Mouse (Mus musculus) brain, embryonic 14.5 days (tissue): ENCODE results near the gene Zkscan14.

Experiments used
- CTCF ChIP-seq: fragments of 200-500 bp; IDR thresholded peaks from 2 replicates; pipeline ENCODE4 v1.5.1; 2012; ENCODE audit warnings: inconsistent platforms, mild to moderate bottlenecking, moderate library complexity, borderline replicate concordance; ENCODE audit not compliant: insufficient read depth, insufficient read length; ENCODE audit errors: extremely low read depth
- POLR2A ChIP-seq: fragments of 200-500 bp; IDR thresholded peaks from 2 replicates; pipeline ENCODE4 v1.6.1; 2012; ENCODE audit warnings: mild to moderate bottlenecking, inconsistent platforms, borderline replicate concordance; ENCODE audit not compliant: poor library complexity, insufficient read depth, insufficient read length, severe bottlenecking; ENCODE audit errors: extremely low read depth

DNA sequence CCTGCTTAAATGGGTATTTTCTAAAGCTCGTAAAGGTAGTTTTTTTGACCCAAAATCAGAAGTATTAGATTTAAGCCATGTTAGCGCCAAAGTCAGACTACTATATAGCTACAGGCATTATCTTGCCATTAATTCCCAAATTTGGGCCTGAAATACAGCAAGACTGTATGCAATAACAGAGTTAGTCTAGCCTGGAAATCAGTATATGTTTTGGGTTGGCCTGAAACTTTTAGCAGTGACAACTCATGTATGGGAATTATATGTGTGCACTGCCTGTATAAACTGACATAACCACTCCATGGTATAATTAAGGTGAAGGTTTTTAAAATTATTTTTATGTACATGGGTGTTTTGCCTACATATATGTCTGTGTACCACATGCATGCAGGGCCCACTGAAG lies 9.7 kb downstream of the Zkscan14 start, which contains the start of gene Atp5j2:
- no peak for TF ChIP-seq POLR2A
- no peak for TF ChIP-seq CTCF
